Mouse (Mus musculus) liver (tissue): ENCODE results near the gene Luc7l2.
"Not testable (repeated sequence)": the region's sequence is repeated elsewhere in the genome, so short reads cannot be mapped to it uniquely, and the experiment has no call there.

Experiments used
- DNase-seq: peaks from one replicate; pipeline ENCODE4 v3.0.0-alpha.2; 2020; ENCODE audit warnings: mixed read lengths

Gene Luc7l2

DNA sequence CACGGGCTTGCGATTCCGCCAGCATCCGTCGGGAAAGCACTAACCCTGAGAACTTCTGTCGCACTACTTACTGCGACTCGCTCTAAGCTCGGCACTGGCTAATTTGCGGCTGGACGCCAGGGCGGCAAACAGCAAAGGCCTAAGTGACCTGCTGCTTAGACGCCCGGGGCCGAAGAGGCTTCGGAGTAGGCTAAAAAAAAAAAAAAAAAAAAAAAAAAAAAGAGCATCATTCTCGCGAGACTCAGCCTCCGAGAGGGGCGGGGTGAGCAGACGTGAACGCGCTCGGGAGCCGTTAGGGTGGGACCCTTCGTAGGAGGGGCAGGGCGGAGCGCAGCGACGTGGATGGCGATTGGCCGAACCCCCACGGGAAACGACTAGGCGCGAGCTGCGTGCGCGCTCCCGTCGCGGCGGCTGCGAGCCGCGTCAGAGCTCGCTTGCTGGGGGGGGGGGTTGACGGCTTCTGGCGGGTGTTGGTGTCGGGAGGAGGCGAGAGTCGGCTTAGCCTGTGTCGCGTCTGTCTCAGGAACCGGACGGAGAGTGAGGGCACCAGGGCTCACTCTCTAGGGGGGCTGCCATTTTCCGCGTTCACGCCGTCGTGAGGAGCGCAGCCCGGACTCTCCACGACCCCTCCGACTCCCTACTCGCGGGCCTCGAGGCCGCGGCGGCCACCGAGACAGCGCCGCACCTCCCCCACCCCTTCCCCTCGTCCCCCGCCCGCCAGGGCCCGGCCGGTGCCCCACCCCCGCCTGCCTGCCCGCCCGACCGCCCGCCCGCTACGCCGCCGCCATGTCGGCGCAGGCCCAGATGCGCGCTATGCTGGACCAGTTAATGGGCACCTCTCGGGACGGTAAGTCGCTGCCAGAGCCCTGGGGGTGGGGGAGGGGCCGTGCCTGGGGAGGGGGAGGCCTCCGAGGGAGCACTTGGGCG is at the start of gene Luc7l2:
Luc7l2 (plus strand) TSS at position 273 of the 927 bp plus-strand sequence.
- DNase-seq, result peak; percentile 99

DNA sequence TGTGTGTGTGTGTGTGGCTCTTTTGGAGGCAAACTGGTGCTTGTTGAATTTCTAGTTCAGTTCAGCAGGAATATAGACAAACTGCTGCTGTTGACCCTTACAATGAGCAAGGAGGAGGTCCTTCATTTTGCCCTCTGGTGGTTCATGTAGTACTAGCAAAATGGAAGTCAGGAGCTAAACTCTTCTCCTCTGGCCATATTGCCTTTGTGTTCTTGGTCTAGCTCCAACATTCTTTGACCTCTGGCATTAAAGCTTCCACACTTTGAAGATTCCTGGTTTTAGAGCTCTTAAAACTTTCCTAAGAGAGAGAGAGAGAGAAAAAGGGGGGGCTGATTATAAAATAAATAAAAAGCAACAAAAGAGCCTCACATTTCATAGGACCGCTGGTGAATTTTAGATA is 39.0 kb upstream of the Luc7l2 start:
- no peak for DNase-seq

DNA sequence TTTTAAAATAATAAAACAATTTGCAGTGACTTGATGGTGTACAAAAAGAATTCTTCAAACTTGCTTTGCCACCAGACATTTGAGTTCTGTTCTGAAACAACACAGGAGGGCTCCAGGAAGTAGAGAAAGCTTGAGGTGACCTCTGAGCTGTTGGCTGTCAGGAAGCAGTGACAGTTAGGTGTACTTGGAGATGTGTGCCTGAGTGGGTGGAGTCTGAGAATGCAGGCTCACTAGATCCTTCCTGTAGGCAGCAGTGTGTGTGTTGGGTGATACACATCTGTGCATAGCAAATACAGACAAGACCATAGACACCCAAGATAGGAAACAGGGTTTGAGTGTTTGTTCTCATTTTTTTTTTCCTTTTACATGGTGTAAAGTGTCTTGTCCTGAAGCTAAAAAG is 38.3 kb upstream of the Luc7l2 start:
- no peak for DNase-seq

DNA sequence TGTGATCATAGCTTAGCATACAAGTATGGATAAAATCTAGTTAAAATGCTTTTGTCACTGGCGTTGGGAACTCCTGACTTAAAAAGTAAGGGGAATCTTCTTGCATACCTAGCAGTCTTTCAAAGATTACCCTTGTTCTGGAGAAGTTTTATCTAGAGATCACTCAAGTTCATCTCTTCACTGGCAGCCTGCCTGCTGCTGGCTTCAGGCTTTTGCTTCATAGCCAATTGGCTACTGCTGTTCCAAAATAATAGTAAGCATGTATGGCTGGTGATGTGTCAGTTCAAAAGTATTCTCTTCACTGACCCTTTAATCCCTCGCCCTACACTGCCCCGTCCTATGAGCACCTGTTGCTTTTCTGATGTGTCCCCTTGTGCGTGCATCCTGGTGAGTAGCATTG is 35.9 kb upstream of the Luc7l2 start:
- DNase-seq, result no peak

DNA sequence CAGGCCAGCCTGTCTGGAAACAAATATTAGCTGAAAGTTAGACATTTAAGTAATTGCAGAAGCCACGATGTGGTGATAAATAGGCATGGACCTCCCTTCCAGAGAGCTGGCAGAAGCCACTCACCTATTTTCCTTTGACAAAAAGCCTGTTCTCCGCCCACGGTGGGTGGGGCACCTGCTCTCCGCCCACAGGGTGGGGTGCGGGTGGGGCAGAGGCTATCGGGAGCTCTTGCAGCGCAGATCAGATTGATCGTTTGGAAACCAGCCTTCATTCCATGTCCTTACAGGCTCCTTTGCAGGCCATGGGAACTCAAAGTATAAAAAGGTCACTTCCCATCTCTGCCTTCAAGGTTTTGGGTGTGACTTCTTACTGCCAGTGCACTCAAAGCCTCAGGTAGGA is 27.3 kb upstream of the Luc7l2 start:
- peak; percentile 75 for DNase-seq

DNA sequence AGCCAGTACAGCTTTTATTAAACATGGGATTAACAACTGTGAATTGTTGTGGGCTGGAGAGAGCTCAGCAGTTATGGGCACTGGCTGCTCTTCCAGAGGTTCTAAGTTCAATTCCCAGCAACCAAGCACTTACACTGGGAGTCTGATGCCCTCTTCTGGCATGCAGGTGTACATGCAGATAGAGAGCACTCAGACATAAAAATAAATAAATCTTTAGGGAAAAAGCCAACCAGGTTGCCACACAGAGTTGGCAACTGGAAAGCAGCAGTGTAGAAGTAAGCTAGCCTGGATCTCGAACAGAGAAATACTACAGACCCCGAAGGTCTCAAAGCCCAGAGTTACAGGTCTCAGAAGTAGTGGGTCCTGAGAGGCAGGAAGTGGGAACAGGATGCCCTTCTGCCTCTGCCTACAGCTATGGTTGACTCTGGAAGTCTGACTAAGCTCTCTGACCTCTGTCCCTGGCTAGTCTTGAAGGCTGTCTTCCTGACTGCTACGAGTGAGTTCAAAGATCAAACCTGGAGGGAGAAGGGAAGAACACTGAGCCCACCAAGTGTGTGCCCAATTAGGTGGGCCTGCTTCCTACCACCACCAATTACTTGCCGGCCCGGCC is 19.8 kb upstream of the Luc7l2 start:
- DNase-seq, result peak; percentile 31

DNA sequence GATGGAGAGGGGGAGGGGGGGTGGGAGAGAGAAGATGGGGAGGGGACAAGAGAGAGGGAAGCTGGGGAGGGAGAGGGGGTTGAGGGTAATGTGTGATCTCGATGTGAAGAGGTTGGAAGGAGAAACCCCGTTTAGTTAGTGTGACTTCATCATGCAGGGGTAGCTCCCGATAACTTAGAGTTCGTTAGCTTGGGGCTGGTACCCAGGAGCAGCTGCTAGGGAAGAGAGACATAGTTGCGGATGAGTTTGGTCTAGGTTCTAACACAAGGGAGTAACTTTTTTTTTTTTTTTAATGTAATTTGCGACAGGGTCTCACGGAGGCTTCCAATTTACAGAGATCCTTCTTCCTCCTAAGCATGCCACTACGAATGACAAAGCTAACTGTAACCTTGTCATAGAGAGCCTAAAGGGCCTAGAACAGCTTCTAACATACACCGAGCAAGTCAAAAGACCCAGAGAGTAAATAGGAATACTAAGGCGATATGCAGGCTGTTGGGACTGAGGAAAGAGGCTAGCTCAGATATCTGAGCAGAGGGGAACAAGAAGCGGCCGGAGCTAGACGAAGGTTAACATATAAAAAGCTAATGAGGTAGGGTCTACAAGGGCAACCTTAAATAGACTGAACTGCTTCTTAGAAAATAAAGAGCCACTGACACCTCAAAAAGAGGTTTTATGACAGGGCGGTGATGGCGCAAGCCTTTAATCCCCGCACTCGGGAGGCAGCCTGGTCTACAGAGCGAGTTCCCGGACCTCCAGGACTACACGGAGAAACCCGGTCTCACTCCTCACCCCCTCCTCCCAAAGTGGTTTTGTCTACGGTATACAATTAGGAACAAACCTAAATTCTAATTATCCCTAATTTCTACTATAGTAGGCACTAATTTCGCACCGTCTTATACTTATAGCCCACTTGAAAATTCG is 18.4 kb upstream of the Luc7l2 start:
- peak; percentile 62 for DNase-seq

DNA sequence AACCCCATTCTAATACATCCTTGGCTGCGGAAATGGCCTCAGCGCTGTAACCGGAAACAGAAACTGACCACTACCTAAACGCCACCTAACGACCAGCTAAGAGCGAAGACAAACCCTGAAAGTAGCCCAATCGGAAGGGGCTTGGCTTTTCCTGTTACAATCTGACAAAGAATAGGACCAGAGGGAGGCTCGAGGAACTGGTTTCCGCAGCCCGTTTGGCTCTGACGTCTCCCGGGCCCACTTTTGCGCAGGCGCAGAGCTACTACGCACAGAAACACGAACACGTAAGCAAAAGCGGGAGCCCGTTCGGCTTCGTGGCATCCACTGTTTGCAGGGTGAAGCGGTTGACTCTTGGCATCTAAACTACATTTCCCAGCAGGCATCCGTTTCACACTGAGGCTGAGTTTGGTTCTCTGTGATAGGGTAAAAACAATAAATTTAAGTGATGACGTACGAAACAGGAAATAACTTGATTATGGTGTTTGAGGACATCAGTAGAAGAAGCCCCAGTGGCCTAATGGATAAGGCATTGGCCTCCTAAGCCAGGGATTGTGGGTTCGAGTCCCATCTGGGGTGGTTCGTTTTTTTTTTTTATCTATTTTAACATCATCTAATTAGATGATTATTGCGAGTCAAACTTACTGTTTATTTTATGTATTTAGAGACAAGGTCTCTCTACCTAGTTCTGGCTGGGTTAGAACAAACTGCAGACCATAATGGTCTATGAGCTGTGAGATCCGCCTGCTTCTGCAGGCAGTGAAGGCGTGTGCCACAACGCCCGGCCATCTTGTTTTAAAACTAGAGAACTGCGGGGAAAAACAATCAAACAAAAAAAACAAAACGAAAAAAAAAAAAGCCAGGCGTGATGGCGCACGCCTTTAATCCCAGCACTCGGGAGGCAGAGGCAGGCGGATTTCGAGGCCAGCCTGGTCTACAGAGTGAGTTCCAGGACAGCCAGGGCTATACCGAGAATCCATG is 17.4 kb upstream of the Luc7l2 start, which contains the start of gene Fmc1:
Fmc1 (plus strand) TSS at position 75 of the 978 bp plus-strand sequence.
- DNase-seq, result peak; percentile 98

DNA sequence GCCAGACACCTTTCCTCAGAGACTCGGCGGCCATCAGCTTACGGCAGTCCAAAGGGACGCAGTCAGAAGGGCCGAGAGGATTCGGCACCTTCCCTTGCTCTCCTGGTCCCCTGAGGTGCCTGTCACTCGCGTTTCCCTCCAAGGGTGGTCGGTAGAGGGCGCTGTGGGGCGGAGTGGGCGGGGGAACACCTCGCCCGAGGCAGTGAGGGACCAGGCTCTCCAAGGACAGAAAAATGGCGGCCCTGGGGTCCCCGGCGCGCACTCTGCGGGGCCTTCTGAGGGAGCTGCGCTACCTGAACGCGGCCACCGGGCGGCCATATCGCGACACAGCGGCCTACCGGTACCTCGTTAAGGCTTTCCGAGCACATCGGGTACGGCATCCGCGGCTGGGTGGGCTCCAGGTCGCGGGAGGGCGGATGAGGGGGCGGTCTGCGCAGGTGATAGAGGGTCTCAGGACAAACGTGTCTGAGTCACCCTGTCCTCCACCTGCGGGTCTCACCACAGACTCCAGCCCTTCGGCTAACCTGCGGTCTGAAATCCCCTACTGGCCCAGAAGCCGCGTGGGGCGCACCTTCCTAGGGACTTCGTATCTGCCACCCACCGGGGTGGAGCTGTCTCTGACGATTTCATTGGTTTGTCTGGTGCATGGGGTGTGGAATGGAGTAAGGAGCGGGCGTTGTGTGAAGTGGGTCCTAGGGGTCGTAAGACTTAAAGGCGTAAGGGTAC is 16.3 kb upstream of the Luc7l2 start:
- DNase-seq, result peak; percentile 99

DNA sequence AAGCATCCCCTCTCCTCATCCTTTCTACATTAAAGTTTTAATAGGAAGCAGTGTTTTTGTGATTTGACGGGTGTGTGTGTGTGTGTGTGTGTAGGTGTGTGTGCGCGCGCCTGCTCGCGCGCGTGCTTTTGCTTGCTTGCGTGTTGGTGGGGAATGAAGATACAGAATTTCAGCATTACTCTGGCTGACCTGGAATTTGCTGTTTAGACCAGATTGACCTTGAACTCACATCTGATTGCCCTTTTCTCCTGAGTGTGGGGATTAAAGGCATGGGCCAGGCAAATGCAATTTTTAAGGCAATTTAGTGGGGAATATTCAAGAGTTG is 15.8 kb upstream of the Luc7l2 start:
- no peak for DNase-seq

DNA sequence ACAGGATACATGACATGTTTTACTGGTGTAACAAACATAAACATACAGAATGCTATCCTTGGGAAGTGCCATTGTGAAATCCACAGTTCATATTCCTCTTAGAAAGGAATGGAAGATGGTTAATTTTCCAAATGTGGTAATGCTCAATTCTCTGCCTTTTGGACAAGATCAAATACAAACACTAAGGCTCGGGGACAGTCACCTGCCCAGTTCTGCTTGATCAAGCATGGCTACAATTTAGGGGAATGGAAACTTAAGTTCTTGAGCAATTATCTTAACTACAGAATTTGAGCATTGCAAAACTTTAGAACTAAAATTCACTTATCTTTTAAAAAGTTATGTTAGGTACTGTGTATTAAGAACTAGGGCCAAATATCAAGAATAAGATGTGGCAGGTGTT is 15.3 kb upstream of the Luc7l2 start:
- DNase-seq, result no peak

DNA sequence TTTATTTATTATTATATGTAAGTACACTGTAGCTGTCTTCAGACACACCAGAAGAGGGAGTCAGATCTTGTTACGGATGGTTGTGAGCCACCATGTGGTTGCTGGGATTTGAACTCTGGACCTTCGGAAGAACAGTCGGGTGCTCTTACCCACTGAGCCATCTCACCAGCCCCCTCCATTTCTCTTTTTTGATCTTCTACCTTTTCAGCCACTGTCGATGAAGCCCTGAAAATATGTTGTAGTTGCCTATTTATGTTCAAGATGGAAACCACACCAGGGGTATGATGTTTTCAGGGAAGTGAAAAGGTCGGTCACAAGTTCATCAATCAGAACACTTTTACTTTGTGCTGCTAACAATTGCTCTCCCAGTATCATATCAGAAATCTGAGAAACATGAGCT is 7.0 kb upstream of the Luc7l2 start:
- DNase-seq, result not testable (repeated sequence)

DNA sequence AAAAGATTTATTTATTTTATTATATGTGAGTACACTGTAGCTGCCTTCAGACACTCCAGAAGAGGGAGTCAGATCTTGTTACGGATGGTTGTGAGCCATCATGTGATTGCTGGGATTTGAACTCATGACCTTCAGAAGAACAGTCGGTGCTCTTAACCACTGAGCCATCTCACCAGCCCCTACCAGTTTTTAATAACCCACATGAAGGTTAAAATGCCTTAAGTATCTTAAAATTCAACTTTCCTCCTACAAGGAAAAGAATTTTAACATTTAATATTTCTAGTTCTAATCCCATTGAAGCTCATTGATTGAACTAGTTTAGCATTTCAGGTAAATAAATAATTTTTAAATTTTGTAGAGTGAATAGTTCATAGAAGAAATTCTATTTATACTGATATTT is 4.1 kb upstream of the Luc7l2 start:
- DNase-seq, result not testable (repeated sequence)

DNA sequence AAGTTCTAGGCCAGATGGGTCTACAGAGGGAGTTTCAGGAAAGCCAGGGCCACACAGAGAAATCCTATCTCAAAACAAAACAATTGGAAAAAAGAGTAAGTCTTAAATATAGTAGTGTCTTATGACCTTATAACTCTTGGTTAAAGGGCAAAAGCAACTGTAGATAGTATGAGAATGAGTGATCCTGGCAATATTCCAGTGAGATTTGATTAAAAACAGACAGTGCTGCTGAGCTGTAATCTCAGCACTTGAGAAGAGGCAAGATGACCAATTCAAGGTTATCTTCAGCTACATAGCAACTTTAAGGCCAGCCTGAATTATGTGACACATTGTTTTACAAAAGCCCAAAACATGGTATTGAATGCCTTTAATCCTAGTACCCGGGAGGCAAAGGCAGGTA is 3.4 kb upstream of the Luc7l2 start:
- DNase-seq, result no peak

DNA sequence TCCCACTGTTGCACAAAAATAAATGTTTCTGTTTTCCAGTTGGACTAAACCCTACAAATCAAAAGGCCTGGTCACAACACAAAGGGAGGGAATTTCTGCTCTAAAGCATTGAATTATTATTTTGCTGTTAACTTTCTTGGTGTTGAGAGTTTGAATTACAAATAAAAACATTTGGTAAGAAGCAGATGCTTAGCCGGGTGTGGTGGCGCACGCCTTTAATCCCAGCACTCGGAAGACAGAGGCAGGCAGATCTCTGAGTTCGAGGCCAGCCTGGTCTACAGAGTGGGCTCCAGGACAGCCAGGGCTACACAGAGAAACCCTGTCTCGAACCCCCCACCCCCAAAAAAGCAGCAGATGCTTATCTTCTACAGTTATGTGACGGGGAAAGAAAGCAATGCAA is 2.5 kb upstream of the Luc7l2 start:
- DNase-seq, result not testable (repeated sequence)

DNA sequence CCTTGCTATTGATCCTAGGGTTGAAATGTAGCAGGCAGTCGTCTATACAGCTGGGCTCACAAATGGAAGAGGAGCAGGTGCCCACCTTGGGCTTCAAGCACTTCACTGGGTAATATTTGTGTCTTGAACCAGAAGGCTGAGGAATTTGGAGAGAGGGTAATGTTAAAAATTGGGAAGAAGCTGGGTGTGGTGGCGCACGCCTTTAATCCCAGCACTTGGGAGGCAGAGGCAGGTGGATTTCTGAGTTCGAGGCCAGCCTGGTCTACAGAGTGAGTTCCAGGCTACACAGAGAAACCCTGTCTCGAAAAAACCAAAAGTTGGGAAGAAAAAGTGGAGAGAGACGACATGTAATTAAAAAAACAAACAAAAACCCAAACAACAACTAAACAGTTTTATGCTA is 1.3 kb upstream of the Luc7l2 start:
- not testable (repeated sequence) for DNase-seq

DNA sequence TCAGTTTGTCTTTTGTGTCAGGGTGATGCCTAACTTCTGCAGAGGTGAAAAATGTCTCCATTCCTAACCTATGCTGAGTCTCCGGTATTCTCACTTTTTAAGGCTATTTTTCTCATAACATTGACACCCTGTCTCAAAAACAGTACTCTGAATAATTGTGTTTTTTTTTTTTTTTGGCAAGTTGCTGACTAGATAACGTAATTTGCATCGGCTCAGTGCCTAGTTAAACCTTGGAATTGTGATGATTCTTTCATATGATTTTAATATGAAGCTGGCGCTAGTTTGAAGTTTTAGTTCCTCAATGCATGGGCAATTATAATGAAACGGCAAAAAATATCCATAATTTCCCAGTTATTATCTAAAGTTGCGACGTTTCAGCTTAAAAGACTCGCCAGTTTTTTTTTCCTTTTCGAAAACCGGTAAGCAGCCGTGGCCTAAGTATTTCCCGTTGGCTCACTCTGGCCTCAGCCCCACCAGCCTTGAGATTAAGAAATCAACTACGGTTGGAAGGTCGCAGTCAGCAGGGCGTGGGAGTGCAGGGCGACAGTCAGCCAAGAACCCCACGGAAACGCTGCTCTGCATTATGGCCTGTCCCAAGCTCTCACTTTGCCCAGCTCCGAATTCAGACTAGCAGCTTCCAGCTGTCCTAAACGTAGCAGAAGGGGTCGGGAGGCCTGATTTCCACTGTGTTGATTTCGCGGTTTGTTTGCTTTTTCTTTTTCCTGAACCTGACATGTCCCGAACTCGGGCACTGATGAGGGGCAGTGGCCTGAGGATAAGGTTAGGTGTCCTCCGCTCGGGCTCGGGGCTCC is 678 bp upstream of the Luc7l2 start:
- DNase-seq, result peak; percentile 88

DNA sequence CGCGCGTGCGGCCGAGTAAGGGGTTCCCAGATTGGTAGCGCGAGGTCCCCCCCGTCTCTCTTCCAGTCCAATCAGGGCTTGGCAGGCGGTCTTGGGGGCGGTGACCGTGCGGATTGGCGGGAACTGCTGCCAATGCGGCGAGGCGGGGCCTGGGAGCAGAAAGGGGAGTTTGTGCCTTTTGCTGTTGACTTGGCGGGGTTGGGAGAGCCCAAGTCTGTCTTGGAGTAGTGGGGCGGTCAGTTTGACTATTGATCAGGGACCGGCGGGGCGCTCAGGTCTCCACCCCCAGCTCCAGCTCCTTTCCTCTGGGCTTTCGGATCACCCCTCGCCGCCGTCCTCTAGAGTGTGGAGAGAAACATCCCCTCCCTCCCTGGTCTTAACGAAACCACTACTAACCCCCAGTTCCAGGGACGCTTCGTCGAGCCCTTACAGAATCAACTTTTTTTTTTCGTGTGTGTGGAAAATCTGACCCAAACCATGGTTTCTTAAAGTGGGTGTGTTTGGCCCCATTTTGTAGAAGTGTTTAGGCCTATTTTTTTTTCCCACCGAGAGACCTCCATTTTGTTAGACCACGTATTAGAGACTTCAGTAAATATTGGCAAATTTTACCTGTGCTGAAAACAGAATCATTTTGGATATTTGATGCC is 978 bp downstream of the Luc7l2 start:
- DNase-seq, result peak; percentile 99

DNA sequence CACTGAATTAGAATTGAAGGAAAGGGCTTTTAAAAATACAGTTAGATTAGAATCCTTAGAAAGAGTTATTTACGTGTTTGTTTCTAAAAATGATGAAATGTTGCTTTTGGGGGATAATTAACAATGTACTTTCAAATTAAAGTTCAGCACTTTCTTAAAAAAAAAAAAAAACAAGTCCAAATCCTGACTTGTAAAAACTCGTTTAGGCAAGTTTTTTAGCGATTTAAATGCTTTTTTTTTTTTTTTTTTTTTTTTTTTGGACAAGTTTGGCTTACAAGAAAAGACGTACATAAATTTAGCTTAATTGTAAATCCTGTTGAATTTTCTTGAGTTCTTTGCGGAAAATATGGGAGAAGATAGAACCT is 1.5 kb downstream of the Luc7l2 start:
- no peak for DNase-seq

DNA sequence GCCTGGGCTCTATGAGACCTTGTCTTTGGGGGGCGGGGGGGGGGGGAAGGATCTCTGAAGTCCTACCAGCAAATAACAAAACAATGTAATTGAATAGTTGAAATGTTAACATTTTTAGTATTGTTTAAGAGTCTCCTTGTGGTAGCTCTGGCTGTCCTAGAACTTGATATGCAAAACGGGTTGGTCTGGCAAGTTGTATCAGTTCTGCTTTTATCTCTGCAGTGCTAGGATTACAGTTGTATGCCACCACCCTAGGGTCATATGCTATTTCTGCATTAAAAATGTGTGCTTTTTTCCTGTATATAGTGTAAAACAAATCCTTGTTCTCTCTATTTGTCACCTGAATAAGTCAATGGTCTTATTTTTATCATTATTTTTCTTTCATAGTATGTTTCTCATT is 25.0 kb downstream of the Luc7l2 start:
- DNase-seq, result no peak
